8 mouse cellular contexts compared by ENCODE assay signal in genomic region chr2:17644282-17645262, GRCm38 (mm10).
A peak's percentile ranks its signal among the peaks of the same experiment; 100 is the strongest.
DNase-seq lines count a peak whose midpoint lies in the region; ATAC-seq and TF ChIP-seq lines count a peak whose summit lies in the region.

No protein-coding gene starts in this region.

- no peaks in the 10 kb centered on the region for H3K36me3 ChIP-seq in kidney, embryonic 14.5 days (ENCODE audit: control insufficient read depth, insufficient read depth, low read length)
- H3K36me3 ChIP-seq in forebrain, embryonic 11.5 days (ENCODE audit: control insufficient read depth, insufficient read depth, low read length) = no peaks in the 10 kb centered on the region
- H3K36me3 ChIP-seq in hindbrain, embryonic 15.5 days = no peaks in the 10 kb centered on the region
- H3K36me3 ChIP-seq in midbrain, embryonic 13.5 days = no peaks in the 10 kb centered on the region

- TF ChIP-seq POLR2A in brain, embryonic 14.5 days (IDR thresholded peaks at IDR 0.05; ENCODE audit: borderline replicate concordance, extremely low read depth, insufficient read depth, insufficient read length, poor library complexity, severe bottlenecking) = no peak

- TF ChIP-seq CTCF in brain, embryonic 14.5 days (IDR thresholded peaks at IDR 0.05; ENCODE audit: borderline replicate concordance, extremely low read depth, insufficient read depth, insufficient read length) = peak; percentile 86

- H3K9ac ChIP-seq in kidney, embryonic 14.5 days (ENCODE audit: low read depth, low read length) = no peak overlapping the region
- no peak overlapping the region for H3K9ac ChIP-seq in forebrain, embryonic 11.5 days (ENCODE audit: low read length)
- H3K9ac ChIP-seq in hindbrain, embryonic 15.5 days = no peak overlapping the region
- H3K9ac ChIP-seq in midbrain, embryonic 13.5 days (replicated peaks) = no peak overlapping the region

- WGBS in kidney, embryonic 14.5 days = 36% methylated on average over 3 of the region's 3 CpGs
- 29% methylated on average over 3 of the region's 3 CpGs for WGBS in forebrain, embryonic 11.5 days
- WGBS in hindbrain, embryonic 15.5 days = 34% methylated on average over 3 of the region's 3 CpGs
- WGBS in midbrain, embryonic 13.5 days = 31% methylated on average over 3 of the region's 3 CpGs

- no peak for ATAC-seq in kidney, embryonic 14.5 days (ENCODE audit: low FRiP score, low TSS enrichment)
- ATAC-seq in forebrain, embryonic 11.5 days (replicated peaks; ENCODE audit: low FRiP score) = peak; percentile 69
- peak; percentile 72 for ATAC-seq in hindbrain, embryonic 15.5 days (ENCODE audit: low FRiP score, low read depth)
- peak; percentile 71 for ATAC-seq in midbrain, embryonic 13.5 days

- H3K4me1 ChIP-seq in kidney, embryonic 14.5 days (ENCODE audit: control insufficient read depth, insufficient read depth, low read length) = no peaks in the 10 kb centered on the region
- no peaks in the 10 kb centered on the region for H3K4me1 ChIP-seq in forebrain, embryonic 11.5 days (replicated peaks; ENCODE audit: control insufficient read depth, insufficient read depth, low read length)
- H3K4me1 ChIP-seq in hindbrain, embryonic 15.5 days (replicated peaks) = no peaks in the 10 kb centered on the region
- H3K4me1 ChIP-seq in midbrain, embryonic 13.5 days (replicated peaks) = no peaks in the 10 kb centered on the region

- no peak overlapping the region for H3K4me3 ChIP-seq in kidney, embryonic 14.5 days (ENCODE audit: low read length)
- H3K4me3 ChIP-seq in forebrain, embryonic 11.5 days (ENCODE audit: low read depth, low read length) = no peak overlapping the region
- H3K4me3 ChIP-seq in hindbrain, embryonic 15.5 days = no peak overlapping the region
- H3K4me3 ChIP-seq in midbrain, embryonic 13.5 days (replicated peaks) = no peak overlapping the region

- no peak overlapping the region for H3K4me2 ChIP-seq in kidney, embryonic 14.5 days (replicated peaks; ENCODE audit: low read depth, low read length)
- no peak overlapping the region for H3K4me2 ChIP-seq in forebrain, embryonic 11.5 days (ENCODE audit: low read depth, low read length, severe bottlenecking)
- no peak overlapping the region for H3K4me2 ChIP-seq in hindbrain, embryonic 15.5 days
- no peak overlapping the region for H3K4me2 ChIP-seq in midbrain, embryonic 13.5 days (replicated peaks)

- H3K27me3 ChIP-seq in kidney, embryonic 14.5 days (ENCODE audit: control insufficient read depth, insufficient read depth, low read length) = no peaks in the 10 kb centered on the region
- H3K27me3 ChIP-seq in forebrain, embryonic 11.5 days (ENCODE audit: control insufficient read depth, insufficient read depth, low read length) = no peaks in the 10 kb centered on the region; the same call in 1 of the 2 replicates
- H3K27me3 ChIP-seq in hindbrain, embryonic 15.5 days = no peaks in the 10 kb centered on the region
- peaks cover 24% of the 10 kb centered on the region; the same call in 1 of the 2 replicates for H3K27me3 ChIP-seq in midbrain, embryonic 13.5 days

- DNase-seq in kidney, adult 11 months = peak; percentile 9
- DNase-seq in brain, embryonic 14.5 days (ENCODE audit: low read depth) = peak; percentile 89
- peak; percentile 71 for DNase-seq in forebrain, embryonic 11.5 days (ENCODE audit: low spot score)
- DNase-seq in left cerebral cortex, adult 11 months (ENCODE audit: low spot score) = peak; percentile 21
- peak; percentile 4 to 50 for DNase-seq in spleen, postnatal 10 days (ENCODE audit: low spot score in 2 of 2)

- H3K27ac ChIP-seq in kidney, embryonic 14.5 days (ENCODE audit: low read depth, low read length) = no peak overlapping the region
- no peak overlapping the region for H3K27ac ChIP-seq in forebrain, embryonic 11.5 days (ENCODE audit: low read depth, low read length)
- no peak overlapping the region for H3K27ac ChIP-seq in hindbrain, embryonic 15.5 days (replicated peaks)
- H3K27ac ChIP-seq in midbrain, embryonic 13.5 days = no peak overlapping the region

- H3K9me3 ChIP-seq in kidney, embryonic 14.5 days (ENCODE audit: control insufficient read depth, low read length) = no peaks in the 10 kb centered on the region
- H3K9me3 ChIP-seq in forebrain, embryonic 11.5 days (ENCODE audit: control insufficient read depth, low read length) = no peaks in the 10 kb centered on the region
- H3K9me3 ChIP-seq in hindbrain, embryonic 15.5 days = no peaks in the 10 kb centered on the region
- H3K9me3 ChIP-seq in midbrain, embryonic 13.5 days = no peaks in the 10 kb centered on the region

Comparison
In these comparisons a context has a peak if more than half of its experiments do, and no peak if none do; other contexts are left out.
1. DNase-seq: peak in every context shown above with its lines; median percentile 89 in brain, embryonic 14.5 days; 71 in forebrain, embryonic 11.5 days; 27 in spleen, postnatal 10 days; 21 in left cerebral cortex, adult 11 months; 9 in kidney, adult 11 months.